In the genomic region with DNA sequence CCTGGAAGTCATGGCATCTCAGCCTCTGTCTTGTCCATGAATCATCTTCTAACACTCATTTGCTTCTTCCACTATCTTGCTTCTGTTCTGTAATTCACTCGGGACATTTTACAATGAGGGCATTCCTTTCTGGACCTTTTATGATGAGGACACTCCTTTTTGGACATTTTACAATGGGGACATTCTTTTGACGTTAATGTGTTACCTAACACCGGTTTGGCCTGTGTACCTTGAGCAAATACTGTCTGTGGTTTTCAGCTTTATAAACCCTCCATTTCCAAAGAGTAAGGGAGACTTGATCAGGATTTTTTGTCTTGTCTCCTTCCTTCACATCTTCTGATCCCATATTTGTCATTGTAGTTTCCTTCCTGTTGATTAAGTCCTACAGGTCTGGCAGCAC, we compare ENCODE assay signal across 25 mouse cellular contexts.
"Had no signal": no experiment of that assay in that cellular context is flagged by ENCODE, and none has a peak within 500 bp of the region (broad histone marks: within the 10 kb centered on the region; RNA-seq: fewer than 3 reads in every experiment).

No protein-coding gene starts in this region.

- H3K4me2 ChIP-seq: heart, embryonic 11.5 days; heart, embryonic 13.5 days; heart, embryonic 15.5 days; hindbrain, embryonic 13.5 days; hindbrain, embryonic 15.5 days; limb, embryonic 12.5 days; liver, embryonic 11.5 days; liver, embryonic 13.5 days; liver, embryonic 15.5 days had no signal

- H3K9ac ChIP-seq: forebrain, postnatal 0 days; heart, embryonic 13.5 days; heart, embryonic 15.5 days; hindbrain, embryonic 13.5 days; hindbrain, embryonic 15.5 days; limb, embryonic 12.5 days; liver, embryonic 13.5 days; liver, embryonic 15.5 days had no signal

- ATAC-seq: forebrain, postnatal 0 days; inflammation-experienced regulatory T-cells, adult 6 months had no signal

- H3K4me3 ChIP-seq: heart, adult 2 months; heart, embryonic 13.5 days; heart, embryonic 15.5 days; hindbrain, embryonic 13.5 days; hindbrain, embryonic 15.5 days; limb, embryonic 10.5 days; limb, embryonic 12.5 days; liver, embryonic 13.5 days; liver, embryonic 15.5 days had no signal

- H3K27me3 ChIP-seq: heart, embryonic 13.5 days; heart, embryonic 15.5 days; hindbrain, embryonic 13.5 days; hindbrain, embryonic 15.5 days; limb, embryonic 12.5 days; liver, embryonic 13.5 days; liver, embryonic 15.5 days had no signal

- H3K36me3 ChIP-seq: heart, embryonic 13.5 days; heart, embryonic 15.5 days; hindbrain, embryonic 13.5 days; hindbrain, embryonic 15.5 days; limb, embryonic 10.5 days; limb, embryonic 12.5 days; liver, embryonic 13.5 days; liver, embryonic 15.5 days had no signal

- DNase-seq: forebrain, postnatal 0 days; gastrocnemius, postnatal 14 days; gastrocnemius, postnatal 36 days; heart, adult 2 months; heart, postnatal 14 days; heart, postnatal 36 days; kidney, adult 18-20 months; kidney, adult 8-10 months; kidney, postnatal 10 days; kidney, postnatal 25 days; kidney, postnatal 4 days; layer of hippocampus, adult 9-11 months; layer of hippocampus, postnatal 36 days; liver; liver, embryonic 13.5 days had no signal

- H3K4me1 ChIP-seq: heart, embryonic 13.5 days; heart, embryonic 15.5 days; hindbrain, embryonic 13.5 days; hindbrain, embryonic 15.5 days; limb, embryonic 10.5 days; limb, embryonic 12.5 days; liver, embryonic 13.5 days; liver, embryonic 15.5 days had no signal

- H3K9me3 ChIP-seq: heart, embryonic 13.5 days; heart, embryonic 15.5 days; hindbrain, embryonic 13.5 days; hindbrain, embryonic 15.5 days; limb, embryonic 10.5 days; limb, embryonic 12.5 days; liver, embryonic 13.5 days; liver, embryonic 15.5 days had no signal

- H3K27ac ChIP-seq: heart, adult 2 months; heart, embryonic 13.5 days; heart, embryonic 15.5 days; hindbrain, embryonic 13.5 days; hindbrain, embryonic 15.5 days; limb, embryonic 10.5 days; limb, embryonic 12.5 days; liver, embryonic 13.5 days; liver, embryonic 15.5 days had no signal
